Mouse (Mus musculus) erythroblast, adult 5-6 weeks (primary cell): Measurements from ENCODE around the gene St6galnac3. TPM values are rescaled to one million over a fixed set of nuclear protein-coding genes. Genes with fewer than 3 reads are reported as not detected.

Source experiments
- ATAC-seq: replicated peaks from 2 replicates; pipeline ENCODE4 v1.8.0; 2016; ENCODE audit warnings: moderate number of reproducible peaks, mild to moderate bottlenecking, moderate TSS enrichment, inconsistent platforms; ENCODE audit not compliant: poor library complexity, low FRiP score, severe bottlenecking
- total RNA-seq, 2 experiments: library from RNA; stranded (forward) in 1 of 2; stranded (reverse) in 1 of 2; fragments of 150-400 nt in 1 of 2; fragments of 200-764, 138-1000 nt in 1 of 2; gene quantifications; 2 replicates each; pipeline versions ENCODE4 v1.2.3 to v1.2.4; 2015 to 2017; ENCODE audit warnings: low replicate concordance in 2 of 2

The St6galnac3 gene
- total RNA-seq, 2 experiments from 2014 or later = 3.7 to 11.0 TPM

- ATAC-seq = no peak
These were observed 118.6 kb downstream of the St6galnac3 start for GRCm38 (mm10) chr3:153606331-153606730.

- ATAC-seq = no peak
These were observed 119.2 kb downstream of the St6galnac3 start for GRCm38 (mm10) chr3:153605767-153606098.

DNA sequence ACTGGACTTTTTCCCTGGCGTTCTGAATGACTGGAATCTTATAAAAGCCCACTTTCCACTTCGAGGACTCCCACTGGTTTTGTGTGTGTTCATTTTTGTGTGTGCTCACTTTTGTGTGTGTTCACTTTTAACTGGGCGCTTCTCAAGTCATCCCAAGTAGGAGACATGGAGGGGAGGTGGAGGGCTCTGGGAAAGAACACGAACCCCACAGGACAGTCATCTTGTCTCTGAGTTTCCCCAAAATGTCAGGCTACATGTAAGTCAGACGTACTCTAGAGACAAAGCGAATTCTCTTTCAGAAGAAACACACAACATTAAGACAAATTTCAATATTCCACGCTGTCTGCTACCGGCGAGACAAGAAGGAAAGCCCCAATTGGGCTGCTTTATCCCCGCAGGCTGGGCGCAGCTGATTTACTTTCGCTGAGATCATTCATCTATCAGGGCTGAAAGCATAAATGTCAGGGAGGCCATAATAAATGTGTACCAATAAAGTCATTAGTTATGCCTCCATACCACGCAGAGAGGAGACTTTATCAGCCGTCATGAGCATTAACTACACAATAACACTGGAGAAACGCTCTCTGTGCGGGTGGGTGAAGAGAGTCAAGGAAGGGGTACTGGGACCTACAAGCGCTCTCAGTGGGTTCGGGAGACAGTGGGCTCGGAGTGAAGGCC is 119.7 kb downstream of the St6galnac3 start:
- no peak for ATAC-seq

- ATAC-seq = no peak
These were observed 125.8 kb downstream of the St6galnac3 start for GRCm38 (mm10) chr3:153599179-153599578.

DNA sequence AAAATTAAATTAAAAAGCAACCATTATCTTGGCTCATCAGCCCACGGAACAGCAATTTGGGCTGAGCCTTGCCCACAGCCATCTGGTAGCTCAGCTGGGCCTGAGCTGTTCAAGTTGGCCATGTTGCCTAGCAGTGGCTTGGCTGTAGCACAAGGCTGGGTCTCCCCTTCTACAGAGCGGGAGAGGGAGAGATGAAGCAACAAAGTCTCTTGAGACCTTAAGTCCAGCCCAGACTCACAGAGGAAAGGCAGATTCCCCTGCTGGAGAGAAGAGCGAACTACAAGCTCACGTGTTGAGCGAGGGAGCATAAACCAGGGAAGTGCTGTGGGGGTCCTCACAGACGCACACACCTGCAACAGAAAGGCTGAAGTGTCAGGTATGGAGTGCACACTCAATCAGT is 126.3 kb downstream of the St6galnac3 start:
- no peak for ATAC-seq

DNA sequence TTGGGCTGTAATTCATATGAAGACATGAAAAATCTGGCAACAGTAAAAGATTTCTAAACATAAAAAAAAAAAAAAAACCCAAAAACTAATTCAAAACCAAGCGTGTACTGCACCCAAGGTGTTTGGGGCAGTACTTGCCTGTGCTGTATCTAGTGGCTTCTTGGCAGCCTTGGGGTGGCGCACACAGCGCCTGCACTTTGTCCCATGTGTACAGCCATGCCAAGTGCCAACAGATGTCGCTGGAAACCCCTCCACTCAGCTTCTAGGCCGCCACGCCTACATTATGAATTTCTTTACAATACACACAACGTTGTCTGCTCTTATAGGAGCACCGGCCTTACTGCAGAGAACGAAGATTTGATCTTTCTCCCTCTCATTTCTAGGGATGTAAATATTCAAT is 130.4 kb downstream of the St6galnac3 start:
- no peak for ATAC-seq

DNA sequence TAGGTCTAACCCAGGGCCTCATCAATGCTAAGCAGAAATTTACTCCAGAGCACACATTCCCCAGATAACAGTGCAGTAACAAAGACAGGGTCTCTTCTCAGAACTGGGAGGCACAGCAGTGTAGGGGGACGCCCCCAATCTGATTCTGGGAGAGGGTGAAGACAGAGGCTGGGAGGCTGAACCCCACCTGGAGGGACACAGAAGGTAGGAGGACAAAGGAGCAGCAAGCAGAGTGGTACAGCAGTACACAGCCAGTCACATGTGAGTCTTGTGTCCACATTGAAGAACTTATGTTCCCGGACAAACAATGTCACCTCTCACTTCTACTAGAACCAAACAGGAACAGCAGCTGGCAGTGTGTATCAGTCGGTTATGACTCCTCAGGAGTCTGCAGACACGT is 131.0 kb downstream of the St6galnac3 start:
- ATAC-seq = no peak

DNA sequence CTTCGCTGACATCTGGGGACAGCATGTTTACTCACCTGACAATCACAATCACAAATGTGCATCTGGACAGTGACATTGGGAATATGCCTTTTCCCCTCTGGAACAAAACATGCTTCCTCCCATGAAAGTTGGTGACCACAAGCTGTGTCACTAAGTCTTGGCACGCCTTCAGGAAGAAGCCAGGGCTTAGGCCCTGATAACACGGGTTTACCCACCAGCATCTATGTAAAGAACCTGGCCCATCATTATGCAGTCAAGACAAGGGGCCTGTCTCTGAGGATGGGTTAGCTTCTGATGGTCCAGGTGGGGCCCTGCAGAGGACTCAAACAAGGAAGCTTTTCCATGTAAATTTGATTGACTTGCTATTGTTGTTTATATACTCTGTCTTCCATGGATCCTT is 131.9 kb downstream of the St6galnac3 start:
- no peak for ATAC-seq

DNA sequence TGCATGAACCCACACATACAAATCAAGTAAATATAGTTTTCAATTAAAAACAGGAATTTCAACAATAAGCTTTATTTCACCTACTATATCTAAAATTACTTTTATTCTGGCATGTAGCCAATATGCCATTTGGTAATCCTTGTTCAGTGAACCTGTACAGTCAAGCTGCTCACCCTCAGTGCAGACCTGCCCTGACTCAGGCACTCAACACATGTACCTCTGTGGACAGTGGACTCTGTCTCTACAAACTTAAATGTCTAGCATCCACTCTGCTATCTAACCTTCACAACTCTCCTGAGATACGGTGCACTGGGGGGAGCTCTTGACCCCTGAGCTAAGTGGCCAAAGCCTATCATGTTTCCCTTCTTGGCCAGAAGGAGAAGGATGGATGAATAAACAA is 137.4 kb downstream of the St6galnac3 start:
- ATAC-seq = no peak

DNA sequence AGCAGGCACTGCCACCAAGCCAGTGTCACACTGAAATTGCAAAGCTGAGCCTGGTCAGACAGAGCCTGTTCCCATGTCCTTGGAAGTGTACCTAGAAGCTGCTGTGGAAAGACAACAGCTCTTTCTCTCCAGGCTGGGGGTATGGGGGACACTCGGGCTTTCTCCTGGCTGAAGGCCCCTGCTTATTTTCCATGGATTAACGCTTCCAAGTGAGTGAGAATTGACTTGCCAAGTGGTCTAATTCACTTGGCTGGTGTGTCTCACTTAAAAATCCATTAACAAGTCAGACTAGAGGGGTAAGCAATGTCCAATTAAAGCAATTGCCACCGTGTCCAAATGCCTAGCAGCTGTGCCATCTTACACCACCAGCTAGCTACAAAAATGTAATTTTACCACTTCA is 140.1 kb downstream of the St6galnac3 start:
- no peak for ATAC-seq

DNA sequence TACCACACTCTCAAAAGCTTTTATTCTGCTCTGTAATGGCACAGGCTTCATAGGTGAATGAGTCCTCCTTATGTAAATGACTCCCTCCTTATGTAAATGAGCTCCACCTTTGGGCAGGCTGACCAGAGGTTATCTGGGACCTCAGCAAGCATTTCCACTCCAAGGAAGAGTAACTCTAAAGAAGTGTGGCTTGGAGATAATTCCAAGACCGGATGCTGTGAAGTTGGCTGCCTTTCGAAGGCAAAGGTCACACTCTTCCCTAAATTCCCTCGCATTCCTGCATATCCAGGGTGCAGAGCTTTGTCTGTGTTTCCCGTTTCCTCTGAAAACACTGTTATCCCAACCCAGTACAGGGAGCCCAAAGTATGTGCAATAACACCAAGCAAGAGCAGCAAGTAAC is 142.9 kb downstream of the St6galnac3 start:
- ATAC-seq = no peak

GRCm38 (mm10) chr3:153580625-153581024 is 144.3 kb downstream of the St6galnac3 start:
- no peak for ATAC-seq

GRCm38 (mm10) chr3:153580136-153580535 is 144.8 kb downstream of the St6galnac3 start:
- ATAC-seq = no peak

DNA sequence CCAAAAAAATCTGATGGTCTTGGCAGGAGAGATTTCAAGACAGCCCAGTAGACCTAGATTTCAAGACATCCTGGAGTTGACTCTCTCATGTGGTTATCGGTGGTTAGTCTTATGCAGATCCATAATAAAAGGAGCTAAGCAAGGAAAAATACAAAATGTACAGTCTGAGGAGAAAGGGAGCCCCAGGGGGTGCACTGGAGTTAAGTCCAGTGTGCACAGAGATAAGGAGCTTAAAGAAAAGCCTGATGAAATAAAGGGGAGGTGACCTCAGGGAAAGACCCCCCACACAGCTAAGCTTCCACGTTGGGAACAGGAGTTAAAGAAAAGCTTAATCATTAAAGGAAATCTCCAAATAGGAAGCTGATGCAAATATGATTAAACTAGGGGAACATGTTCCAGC is 147.7 kb downstream of the St6galnac3 start:
- ATAC-seq = no peak

GRCm38 (mm10) chr3:153571152-153571551 is 153.8 kb downstream of the St6galnac3 start:
- no peak for ATAC-seq

- no peak for ATAC-seq
These were observed 156.2 kb downstream of the St6galnac3 start for GRCm38 (mm10) chr3:153568815-153569214.

- no peak for ATAC-seq
These were observed 157.1 kb downstream of the St6galnac3 start for GRCm38 (mm10) chr3:153567913-153568312.

- no peak for ATAC-seq
These were observed 157.5 kb downstream of the St6galnac3 start for GRCm38 (mm10) chr3:153567512-153567911.

DNA sequence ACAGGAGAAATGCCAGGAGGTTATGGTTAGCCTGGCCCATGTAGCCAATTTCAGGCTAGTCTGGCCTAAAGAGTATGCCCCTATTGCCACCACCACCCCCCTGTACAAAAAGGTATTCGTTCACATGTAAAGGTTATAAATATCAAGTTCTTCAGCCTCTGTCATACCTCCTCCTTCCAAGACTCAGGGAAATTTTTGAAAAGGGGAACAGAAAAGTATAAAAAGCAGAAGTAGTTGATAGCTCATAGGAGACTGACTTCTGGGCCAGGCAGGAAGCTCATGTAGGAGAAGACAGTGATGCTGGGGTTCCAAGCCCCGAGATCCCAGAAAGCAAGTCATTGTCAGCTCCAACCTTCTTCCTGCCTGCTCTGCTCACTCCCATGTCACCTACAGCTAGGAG is 158.9 kb downstream of the St6galnac3 start:
- no peak for ATAC-seq

DNA sequence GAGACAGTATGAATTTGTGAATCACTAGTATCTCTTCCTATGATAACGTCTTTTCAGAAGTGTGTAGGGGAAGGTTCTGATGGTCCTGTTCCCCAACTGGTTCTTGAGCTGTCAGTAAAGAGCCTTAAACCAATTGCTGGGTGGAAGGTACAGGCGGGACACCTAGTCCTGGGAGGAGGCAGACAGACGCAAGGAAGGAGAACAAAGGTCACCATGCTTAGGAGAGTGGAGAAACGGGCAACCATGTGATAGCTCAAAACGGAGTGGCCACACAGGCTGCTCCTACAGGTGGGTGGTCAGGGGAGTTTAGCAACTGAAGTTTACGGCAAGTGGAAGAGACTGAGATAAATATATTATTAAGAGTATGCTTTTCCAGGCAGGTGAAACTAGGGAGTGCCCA is 164.1 kb downstream of the St6galnac3 start:
- ATAC-seq = no peak

DNA sequence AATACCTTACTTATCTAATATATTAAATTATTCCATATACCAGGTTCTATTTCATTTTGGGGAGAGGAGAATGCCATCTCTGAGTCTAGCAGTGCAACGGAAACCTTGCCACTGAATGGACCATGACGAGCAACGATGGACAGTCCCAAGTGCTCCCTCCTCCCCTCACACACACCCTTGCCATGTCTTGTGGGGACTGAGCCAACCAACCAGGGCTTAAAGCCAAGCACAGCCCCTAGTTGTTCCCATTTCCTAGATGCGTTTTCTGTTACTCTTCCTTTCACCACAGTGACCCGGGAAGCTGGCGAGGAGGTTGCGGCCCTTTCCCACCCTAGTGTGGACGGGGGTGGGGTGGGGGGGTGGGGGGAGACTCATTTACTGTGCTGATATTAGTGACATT is 165.4 kb downstream of the St6galnac3 start:
- no peak for ATAC-seq

DNA sequence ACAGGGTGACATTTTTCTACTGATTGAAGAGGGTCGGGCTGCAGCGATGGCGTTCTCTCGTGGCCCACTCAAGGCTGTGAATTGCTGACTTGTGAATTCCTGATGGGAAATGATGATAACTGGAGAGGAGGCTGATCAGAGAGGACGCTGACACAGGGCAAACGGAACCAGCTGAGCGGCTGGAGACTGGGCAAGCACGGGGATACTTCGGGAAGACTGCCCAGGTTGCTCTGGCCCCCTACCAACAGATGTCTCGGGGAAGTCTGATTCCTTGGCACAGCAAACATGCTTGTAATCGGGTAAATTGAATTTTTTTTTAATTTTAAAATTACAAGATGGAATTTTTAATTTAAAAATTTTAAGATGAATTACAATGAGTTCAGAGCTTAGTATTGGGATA is 168.4 kb downstream of the St6galnac3 start:
- ATAC-seq = no peak
